In genomic region chr11:115824813-115825212, GRCm38 (mm10) we compare ENCODE assay signal across 8 mouse cellular contexts. TPM values are rescaled to one million over a fixed set of nuclear protein-coding genes. Genes with fewer than 3 reads are reported as not detected.
A peak's percentile ranks its signal among the peaks of the same experiment; 100 is the strongest.
DNase-seq lines count a peak whose midpoint lies in the region; ATAC-seq and TF ChIP-seq lines count a peak whose summit lies in the region.

No protein-coding gene starts in this region.

- H3K4me1 ChIP-seq in kidney, adult 2 months (ENCODE audit: control insufficient read depth, insufficient read depth, low read length): peaks cover 27% of the 10 kb centered on the region
- H3K4me1 ChIP-seq in bone marrow macrophage, adult 2 months (ENCODE audit: control insufficient read depth, insufficient read depth, low read length): peaks cover 13% of the 10 kb centered on the region
- H3K4me1 ChIP-seq in hindbrain, embryonic 13.5 days (replicated peaks): peaks cover 17% of the 10 kb centered on the region

- no peaks in the 10 kb centered on the region for H3K79me2 ChIP-seq in macrophage (ENCODE audit: inconsistent target)

- H3K9me3 ChIP-seq in hindbrain, embryonic 13.5 days: no peaks in the 10 kb centered on the region

- peak overlapping the region; percentile 93 for H3K27ac ChIP-seq in kidney, adult 2 months (ENCODE audit: insufficient read depth, low read depth, low read length)
- no peak overlapping the region for H3K27ac ChIP-seq in bone marrow macrophage, adult 2 months (ENCODE audit: insufficient read depth, low read depth, low read length)
- no peak overlapping the region for H3K27ac ChIP-seq in hindbrain, embryonic 13.5 days
- no peak overlapping the region for H3K27ac ChIP-seq in macrophage

- no peak for ATAC-seq in hindbrain, embryonic 13.5 days (ENCODE audit: low FRiP score)

- H3K36me3 ChIP-seq in kidney, adult 2 months (ENCODE audit: control insufficient read depth, insufficient read depth, low read length): no peaks in the 10 kb centered on the region
- H3K36me3 ChIP-seq in hindbrain, embryonic 13.5 days: peaks cover 32% of the 10 kb centered on the region
- H3K36me3 ChIP-seq in macrophage (ENCODE audit: inconsistent target): no peaks in the 10 kb centered on the region

- H3K4me3 ChIP-seq in kidney, adult 2 months (ENCODE audit: insufficient read depth, low read depth, low read length): peak overlapping the region; percentile 96
- H3K4me3 ChIP-seq in bone marrow macrophage, adult 2 months (ENCODE audit: insufficient read depth, low read length): peak overlapping the region; percentile 81
- no peak overlapping the region for H3K4me3 ChIP-seq in hindbrain, embryonic 13.5 days
- peak overlapping the region; percentile 45; the same call in 1 of the 2 replicates for H3K4me3 ChIP-seq in macrophage (ENCODE audit: inconsistent target)

- no peak for TF ChIP-seq POLR2A in kidney, adult 2 months (IDR thresholded peaks at IDR 0.05; ENCODE audit: low read depth, low read length)
- TF ChIP-seq POLR2A in bone marrow macrophage, adult 2 months (IDR thresholded peaks at IDR 0.05; ENCODE audit: borderline replicate concordance, low read depth, low read length): no peak

- H3K4me2 ChIP-seq in hindbrain, embryonic 13.5 days: peak overlapping the region; percentile 96

- DNase-seq in kidney, adult 2 months: peak; percentile 35
- no peak for DNase-seq in kidney, postnatal 25 days
- no peak for DNase-seq in frontal cortex, postnatal 25 days (ENCODE audit: low spot score in 2 of 2)
- DNase-seq in cerebellum, postnatal 10 days: no peak
- DNase-seq in gastrocnemius, postnatal 25 days: no peak

- TF ChIP-seq CTCF in kidney, adult 2 months (conservative IDR thresholded peaks at IDR 0.05; ENCODE audit: insufficient read depth, insufficient read length, low read depth, low read length): no peak
- TF ChIP-seq CTCF in bone marrow macrophage, adult 2 months (IDR thresholded peaks at IDR 0.05; ENCODE audit: low read depth, low read length): no peak

- WGBS in kidney, adult 2 months: 11% methylated on average over 11 of the region's 11 CpGs
- 19% methylated on average over 11 of the region's 11 CpGs for WGBS in hindbrain, embryonic 13.5 days
- WGBS in macrophage (ENCODE audit: missing documents): 34% methylated on average over 11 of the region's 11 CpGs

- H3K27me3 ChIP-seq in kidney, adult 2 months (replicated peaks; ENCODE audit: control insufficient read depth, insufficient read depth, low read length): no peaks in the 10 kb centered on the region
- H3K27me3 ChIP-seq in hindbrain, embryonic 13.5 days: peaks cover 76% of the 10 kb centered on the region

- H3K9ac ChIP-seq in hindbrain, embryonic 13.5 days: no peak overlapping the region

RNA-seq across cellular contexts. Expression of gene Llgl2, which starts 1.0 kb away (rescaled TPM):
- polyA plus RNA-seq in kidney, adult 2 months (2012; rRNA removed): 153 and 166 TPM in 2 replicates
- polyA plus RNA-seq in bone marrow macrophage, adult 2 months (2012; ENCODE audit: insufficient read depth, insufficient read length, missing spikeins): 4.0 and 4.9 TPM in 2 replicates
- 1.00 and 2.2 TPM in 2 replicates for polyA plus RNA-seq in hindbrain, embryonic 13.5 days (2015; fragmentation: Nextera tagmentation; extraction: Ambion mirVana)
- 100 to 1,000 TPM in 1 of 26 experiments, 10 to 100 TPM in 8, 1 to 10 TPM in 17; 3.1 to 101 (median 7.8) TPM for total RNA-seq in macrophage (2018; cell fraction: chromatin; rRNA removed)
- 10 to 100 TPM in 1 of 26 experiments, 1 to 10 TPM in 25; 1.0 to 10.7 (median 2.2) TPM for total RNA-seq in macrophage (2018; cell fraction: cytosol; rRNA removed)
- 10 to 100 TPM in 7 of 26 experiments, 1 to 10 TPM in 19; 1.7 to 41.1 (median 5.8) TPM for total RNA-seq in macrophage (2018; cell fraction: nucleus; rRNA removed)
- 0.80 to 3.9 TPM (median 2.6 TPM) in 3 replicates for polyA plus RNA-seq in macrophage (2018)
- 1 to 10 TPM; 7.8 to 9.0 TPM for total RNA-seq in gastrocnemius, postnatal 25 days (2021)

RNA-seq across cellular contexts. Expression of gene Tsen54, which starts 10.3 kb away (rescaled TPM):
- 36.4 and 43.4 TPM in 2 replicates for polyA plus RNA-seq in kidney, adult 2 months (2012; rRNA removed)
- polyA plus RNA-seq in bone marrow macrophage, adult 2 months (2012; ENCODE audit: insufficient read depth, insufficient read length, missing spikeins): 10.6 and 14.4 TPM in 2 replicates
- 24.5 and 25.4 TPM in 2 replicates for polyA plus RNA-seq in hindbrain, embryonic 13.5 days (2015; fragmentation: Nextera tagmentation; extraction: Ambion mirVana)
- total RNA-seq in macrophage (2018; cell fraction: chromatin; rRNA removed): 10 to 100 TPM in 17 of 26 experiments, 1 to 10 TPM in 9; 3.7 to 33.3 (median 13.9) TPM
- 1 to 10 TPM; 3.1 to 8.1 (median 5.7) TPM for total RNA-seq in macrophage (2018; cell fraction: cytosol; rRNA removed)
- total RNA-seq in macrophage (2018; cell fraction: nucleus; rRNA removed): 10 to 100 TPM in 8 of 26 experiments, 1 to 10 TPM in 18; 3.3 to 21.0 (median 7.9) TPM
- 4.8 to 12.1 TPM (median 7.2 TPM) in 3 replicates for polyA plus RNA-seq in macrophage (2018)
- 1 to 10 TPM; 3.2 to 7.5 TPM for total RNA-seq in gastrocnemius, postnatal 25 days (2021)

RNA-seq across cellular contexts. Expression of gene Caskin2, which starts 11.4 kb away (rescaled TPM):
- polyA plus RNA-seq in kidney, adult 2 months (2012; rRNA removed): 36.9 and 46.7 TPM in 2 replicates
- 3.9 and 5.6 TPM in 2 replicates for polyA plus RNA-seq in bone marrow macrophage, adult 2 months (2012; ENCODE audit: insufficient read depth, insufficient read length, missing spikeins)
- 11.6 and 11.8 TPM in 2 replicates for polyA plus RNA-seq in hindbrain, embryonic 13.5 days (2015; fragmentation: Nextera tagmentation; extraction: Ambion mirVana)
- 1 to 10 TPM in 25 of 26 experiments, under 1 TPM in 1; 0.62 to 9.8 (median 3.5) TPM for total RNA-seq in macrophage (2018; cell fraction: chromatin; rRNA removed)
- total RNA-seq in macrophage (2018; cell fraction: cytosol; rRNA removed): 1 to 10 TPM in 17 of 26 experiments, under 1 TPM in 9; 0.48 to 2.7 (median 1.1) TPM
- total RNA-seq in macrophage (2018; cell fraction: nucleus; rRNA removed): 1 to 10 TPM in 24 of 26 experiments, under 1 TPM in 2; 0.72 to 7.7 (median 1.8) TPM
- polyA plus RNA-seq in macrophage (2018): 0.86 to 3.1 TPM (median 1.8 TPM) in 3 replicates
- 10 to 100 TPM; 13.7 to 13.9 TPM for total RNA-seq in gastrocnemius, postnatal 25 days (2021)

RNA-seq across cellular contexts. Expression of gene Myo15b, which starts 33.4 kb away (rescaled TPM):
- polyA plus RNA-seq in kidney, adult 2 months (2012; rRNA removed): 104 and 132 TPM in 2 replicates
- polyA plus RNA-seq in bone marrow macrophage, adult 2 months (2012; ENCODE audit: insufficient read depth, insufficient read length, missing spikeins): not detected in 2 replicates
- not detected in 2 replicates for polyA plus RNA-seq in hindbrain, embryonic 13.5 days (2015; fragmentation: Nextera tagmentation; extraction: Ambion mirVana)
- 1 to 10 TPM in 4 of 26 experiments, under 1 TPM in 8, not detected in 14; 0.06 to 2.2 (median 0.49) TPM for total RNA-seq in macrophage (2018; cell fraction: chromatin; rRNA removed)
- total RNA-seq in macrophage (2018; cell fraction: cytosol; rRNA removed): under 1 TPM in 14 of 26 experiments, not detected in 12; 0.04 to 0.33 (median 0.12) TPM
- 1 to 10 TPM in 1 of 26 experiments, under 1 TPM in 3, not detected in 22; 0.39 to 1.4 (median 0.63) TPM for total RNA-seq in macrophage (2018; cell fraction: nucleus; rRNA removed)
- polyA plus RNA-seq in macrophage (2018): 0.13 TPM in 1 of 3 replicates, not detected in the others
- not detected for total RNA-seq in gastrocnemius, postnatal 25 days (2021)

RNA-seq across cellular contexts. Expression of gene Tmem94, which starts 59.6 kb away (rescaled TPM):
- polyA plus RNA-seq in kidney, adult 2 months (2012; rRNA removed): 77.1 and 97.8 TPM in 2 replicates
- polyA plus RNA-seq in bone marrow macrophage, adult 2 months (2012; ENCODE audit: insufficient read depth, insufficient read length, missing spikeins): 18.0 and 21.7 TPM in 2 replicates
- polyA plus RNA-seq in hindbrain, embryonic 13.5 days (2015; fragmentation: Nextera tagmentation; extraction: Ambion mirVana): 30.9 TPM in 2 replicates
- 10 to 100 TPM in 22 of 26 experiments, 1 to 10 TPM in 4; 5.9 to 55.5 (median 26.5) TPM for total RNA-seq in macrophage (2018; cell fraction: chromatin; rRNA removed)
- 10 to 100 TPM; 17.6 to 35.8 (median 23.4) TPM for total RNA-seq in macrophage (2018; cell fraction: cytosol; rRNA removed)
- 10 to 100 TPM in 24 of 26 experiments, 1 to 10 TPM in 2; 7.9 to 36.8 (median 24.3) TPM for total RNA-seq in macrophage (2018; cell fraction: nucleus; rRNA removed)
- 13.8 to 22.4 TPM (median 14.1 TPM) in 3 replicates for polyA plus RNA-seq in macrophage (2018)
- 10 to 100 TPM; 68.5 to 72.2 TPM for total RNA-seq in gastrocnemius, postnatal 25 days (2021)

Comparison
In these comparisons a context has a peak if more than half of its experiments do, and no peak if none do; other contexts are left out.
1. RNA of gene Llgl2, which starts 1.0 kb away (polyA plus RNA-seq): 153 to 166 TPM in kidney, adult 2 months; 4.0 to 4.9 TPM in bone marrow macrophage, adult 2 months, 1.00 to 2.2 TPM in hindbrain, embryonic 13.5 days and 0.80 to 3.9 TPM in macrophage; every median in the first group is over 10 times any median in the second.